Mouse (Mus musculus) MEL (cell line): ENCODE measurements around the gene Olfr1044.

Experiments
- CHD1 ChIP-seq: IDR thresholded peaks from 2 replicates; pipeline ENCODE4 v1.6.1; 2012; ENCODE audit warnings: low read depth, mild to moderate bottlenecking, inconsistent platforms, low read length, improper control_type of control experiment
- CTCF ChIP-seq, 3 experiments: IDR thresholded peaks in 2 of 3; conservative IDR thresholded peaks in 1 of 3; 2 replicates each; pipeline ENCODE4 v1.5.1; 2011 to 2012; ENCODE audit warnings: low read length in 3 of 3, low read depth in 2 of 3, mild to moderate bottlenecking in 2 of 3, improper control_type of control experiment in 1 of 3, inconsistent platforms in 1 of 3, mixed read lengths in 1 of 3, moderate library complexity in 1 of 3; ENCODE audit not compliant: control insufficient read depth in 1 of 3, insufficient read depth in 1 of 3, poor library complexity in 1 of 3, severe bottlenecking in 1 of 3
- GATA1 ChIP-seq: IDR thresholded peaks from 2 replicates; pipeline ENCODE4 v1.6.1; 2011; ENCODE audit warnings: low read depth, low read length, improper control_type of control experiment
- POLR2AphosphoS2 ChIP-seq: IDR thresholded peaks from 2 replicates; pipeline ENCODE4 v1.6.1; 2011; ENCODE audit warnings: low read length, improper control_type of control experiment
- TAL1 ChIP-seq: IDR thresholded peaks from 2 replicates; pipeline ENCODE4 v1.6.1; 2012; ENCODE audit warnings: mild to moderate bottlenecking, inconsistent platforms, low read length, moderate library complexity, mixed read lengths

GRCm38 (mm10) chr2:86161738-86162137 is 15.9 kb downstream of the Olfr1044 start, which contains the start of gene Olfr1042:
- TF ChIP-seq CTCF (IDR thresholded peaks at IDR 0.05 in 2 of 3, conservative IDR thresholded peaks at IDR 0.05 in 1 of 3; ENCODE audit: control insufficient read depth in 1 of 3, insufficient read depth in 1 of 3, low read depth in 2 of 3, low read length in 3 of 3, poor library complexity in 1 of 3, severe bottlenecking in 1 of 3), result no peak
- no peak for TF ChIP-seq GATA1
- TF ChIP-seq POLR2AphosphoS2, result no peak
- no peak for TF ChIP-seq TAL1
- no peak for TF ChIP-seq CHD1
